Mouse (Mus musculus) forebrain, embryonic 16.5 days (tissue): ENCODE data around the gene Pcnp. TPM values are rescaled to one million over a fixed set of nuclear protein-coding genes. Genes with fewer than 3 reads are reported as not detected.

Experiments
- ATAC-seq: fragments of 200-750 bp; cut with Nextera tagmentation; 2 replicates; pipeline ENCODE4 v1.8.0; 2017; ENCODE audit warnings: mild to moderate bottlenecking, moderate library complexity
- H3K27ac ChIP-seq: fragments of 300-500 bp; sonication (generic); 2 replicates; pipeline ENCODE4 v1.5.1; 2014; ENCODE audit warnings: low read length, control low read depth
- H3K27me3 ChIP-seq: fragments of 300-500 bp; sonication (generic); replicated peaks from 2 replicates; pipeline ENCODE4 v1.6.1; 2014; ENCODE audit warnings: low read length; ENCODE audit not compliant: control insufficient read depth, insufficient read depth
- H3K36me3 ChIP-seq: fragments of 300-500 bp; sonication (generic); 2 replicates; pipeline ENCODE4 v1.6.1; 2014; ENCODE audit not compliant: control insufficient read depth, insufficient read depth
- H3K4me1 ChIP-seq: fragments of 300-500 bp; sonication (generic); replicated peaks from 2 replicates; pipeline ENCODE4 v1.6.1; 2014; ENCODE audit warnings: low read length; ENCODE audit not compliant: control insufficient read depth, insufficient read depth
- H3K4me2 ChIP-seq: fragments of 300-500 bp; sonication (generic); 2 replicates; pipeline ENCODE4 v1.6.1; 2014; ENCODE audit warnings: mild to moderate bottlenecking, low read length, control low read depth
- H3K4me3 ChIP-seq: fragments of 300-500 bp; sonication (generic); replicated peaks from 2 replicates; pipeline ENCODE4 v1.5.1; 2014; ENCODE audit warnings: mild to moderate bottlenecking, low read length, control low read depth
- H3K9ac ChIP-seq: fragments of 300-500 bp; sonication (generic); replicated peaks from 2 replicates; pipeline ENCODE4 v1.6.1; 2014; ENCODE audit warnings: low read depth, low read length, control low read depth
- H3K9me3 ChIP-seq: fragments of 300-500 bp; sonication (generic); 2 replicates; pipeline ENCODE4 v1.6.1; 2016; ENCODE audit warnings: low read length; ENCODE audit not compliant: control insufficient read depth
- WGBS: fragments of 180-500 bp; shearing (Covaris S2); extraction: QIAGEN DNeasy Blood & Tissue Kit; methylation state at CpG from one replicate; pipeline ENCODE4 v1.1.7; 2014; 5-methylcytosine and 5-hydroxymethylcytosine counted together
- polyA plus RNA-seq: library from polyadenylated mRNA; unstranded; fragments of >200 nt; fragmentation: Nextera tagmentation; extraction: Ambion mirVana; gene quantifications from 2 replicates; pipeline ENCODE4 v1.2.1, GENCODE M21; 2015

Gene Pcnp
- polyA plus RNA-seq, 1 experiment from 2014 or later = 230 TPM

DNA sequence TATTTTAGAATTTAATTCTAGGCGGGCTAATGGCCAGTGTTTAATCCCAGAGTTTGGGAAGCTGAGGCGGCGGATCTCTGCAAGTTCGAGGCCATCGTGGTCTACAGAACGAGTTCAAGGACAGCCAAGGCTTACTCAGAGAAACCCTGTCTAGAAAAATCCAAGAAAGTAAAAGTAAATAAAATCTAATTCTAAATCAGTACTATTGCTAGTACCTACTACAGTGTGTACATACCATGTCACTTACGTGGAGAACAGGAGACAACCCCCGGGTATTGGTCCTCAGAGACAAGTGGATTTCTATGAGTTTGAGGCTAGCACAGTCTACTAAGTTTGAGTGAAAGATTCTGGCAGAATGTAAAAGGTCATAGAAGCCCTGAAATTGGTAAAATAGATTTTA, 8.6 kb upstream of the Pcnp start:
- H3K36me3 ChIP-seq = peaks cover 4% of the 10 kb centered on the region
- WGBS = 30% methylated on average over 8 of the region's 8 CpGs
- peak; percentile 29 for ATAC-seq
- peak overlapping the region; percentile 97 for H3K4me3 ChIP-seq
- H3K4me2 ChIP-seq = peak overlapping the region; percentile 69
- no peaks in the 10 kb centered on the region for H3K9me3 ChIP-seq
- peak overlapping the region; percentile 91 for H3K27ac ChIP-seq
- peaks cover 15% of the 10 kb centered on the region for H3K4me1 ChIP-seq
- peak overlapping the region; percentile 92 for H3K9ac ChIP-seq
- H3K27me3 ChIP-seq = no peaks in the 10 kb centered on the region

GRCm38 (mm10) chr16:56037138-56038010, 7.8 kb upstream of the Pcnp start, which contains the start of gene Trmt10c:
Gene Trmt10c (minus strand): TSS chr16:56037819.
- H3K4me2 ChIP-seq = peak within 1 kb of the TSS; percentile 75
- H3K9ac ChIP-seq = peak within 1 kb of the TSS; percentile 92
- H3K9me3 ChIP-seq = no peaks in the 10 kb centered on the region
- H3K4me3 ChIP-seq = peak within 1 kb of the TSS; percentile 97
- WGBS = under 1% methylated on average over 63 of the region's 63 CpGs
- peak within 1 kb of the TSS; percentile 91 for H3K27ac ChIP-seq
- peaks cover 4% of the 10 kb centered on the region for H3K36me3 ChIP-seq
- no peaks in the 10 kb centered on the region for H3K27me3 ChIP-seq
- ATAC-seq = peak; percentile 99
- peaks cover 15% of the 10 kb centered on the region for H3K4me1 ChIP-seq

DNA sequence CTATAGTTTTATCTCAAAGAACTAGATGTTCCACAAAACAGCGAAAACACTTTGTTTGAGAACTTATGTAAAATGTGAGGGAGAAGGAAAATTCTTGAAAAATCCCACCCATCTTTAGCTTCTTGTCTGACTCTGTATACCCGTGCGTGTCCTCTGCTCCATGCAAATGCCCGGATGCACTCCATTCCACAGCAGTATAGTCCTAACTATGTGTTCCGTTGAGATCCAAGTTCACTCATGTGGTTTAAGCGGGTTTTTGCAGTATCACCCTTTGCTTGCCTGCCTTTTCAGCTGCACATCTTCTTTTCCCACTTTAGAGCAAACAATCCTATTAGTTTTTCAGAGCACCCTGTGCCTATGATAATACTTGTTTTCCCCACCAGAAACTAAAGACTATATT, 7.0 kb upstream of the Pcnp start:
- Histone ChIP-seq H3K27ac (no peak overlapping the region), H3K36me3 (peaks cover 4% of the 10 kb centered on the region), H3K9ac (no peak overlapping the region; the same call in 1 of the 2 replicates), H3K4me3 (peak overlapping the region; percentile 97), H3K4me1 (peaks cover 15% of the 10 kb centered on the region), H3K27me3 (no peaks in the 10 kb centered on the region), H3K9me3 (no peaks in the 10 kb centered on the region), H3K4me2 (peak overlapping the region; percentile 75)
- 66% methylated on average over 6 of the region's 6 CpGs for WGBS
- ATAC-seq = no peak

- 98% methylated on average over 6 of the region's 6 CpGs for WGBS
- H3K4me3 ChIP-seq = no peak overlapping the region
- H3K36me3 ChIP-seq = peaks cover 4% of the 10 kb centered on the region
- H3K4me2 ChIP-seq = no peak overlapping the region
- no peak for ATAC-seq
- H3K27me3 ChIP-seq = no peaks in the 10 kb centered on the region
- H3K9ac ChIP-seq = no peak overlapping the region
- no peaks in the 10 kb centered on the region for H3K9me3 ChIP-seq
- peaks cover 22% of the 10 kb centered on the region for H3K4me1 ChIP-seq
- no peak overlapping the region for H3K27ac ChIP-seq
Observed at GRCm38 (mm10) chr16:56034566-56034965, 5.0 kb upstream of the Pcnp start.

DNA sequence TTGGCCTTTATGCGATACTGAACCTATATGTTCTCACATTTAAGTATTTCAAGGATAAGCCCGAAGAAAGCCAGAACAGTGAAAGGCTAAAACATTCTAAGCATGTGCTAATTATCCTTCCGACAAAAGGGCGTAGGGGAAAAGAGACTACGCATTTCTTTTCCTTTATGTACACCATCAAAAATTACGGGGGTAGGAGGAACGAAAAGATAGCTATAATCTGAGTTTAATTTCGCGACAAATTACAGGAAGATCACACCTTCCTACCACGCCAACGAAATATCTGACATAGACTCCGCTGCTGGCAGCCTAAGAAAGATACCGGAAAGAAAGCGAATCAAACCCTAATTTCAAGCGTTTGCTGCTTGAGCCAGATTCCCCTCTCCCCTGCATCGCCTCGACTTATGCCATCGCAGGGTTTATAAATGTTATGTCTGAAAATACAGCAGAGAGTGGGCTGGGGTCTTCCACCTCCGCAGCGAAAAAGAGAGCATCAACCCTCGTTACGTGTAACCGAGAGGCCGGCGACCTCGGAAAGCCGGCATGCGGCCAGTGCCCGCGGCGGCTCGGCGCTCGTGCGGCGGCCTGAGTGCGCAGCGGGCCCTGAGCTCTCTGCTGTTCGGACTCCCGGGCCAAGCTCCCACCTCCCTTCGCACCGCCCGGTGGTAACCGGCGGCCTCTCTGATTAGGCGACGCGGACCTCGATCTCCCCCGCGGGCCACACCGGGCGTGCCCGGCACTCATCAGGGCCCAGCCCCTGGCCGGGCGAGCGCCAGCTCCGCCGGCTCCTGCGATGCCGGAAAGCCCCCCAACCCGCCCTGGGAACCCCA, 602 bp downstream of the Pcnp start:
- H3K27ac ChIP-seq = peak overlapping the region; percentile 93
- H3K9ac ChIP-seq = peak overlapping the region; percentile 99
- peaks cover 6% of the 10 kb centered on the region for H3K36me3 ChIP-seq
- H3K4me1 ChIP-seq = peaks cover 21% of the 10 kb centered on the region
- peak overlapping the region; percentile 48 for H3K4me2 ChIP-seq
- H3K27me3 ChIP-seq = no peaks in the 10 kb centered on the region
- no peaks in the 10 kb centered on the region for H3K9me3 ChIP-seq
- H3K4me3 ChIP-seq = peak overlapping the region; percentile 95
- peak; percentile 84 for ATAC-seq
- WGBS = under 1% methylated on average over 62 of the region's 62 CpGs

DNA sequence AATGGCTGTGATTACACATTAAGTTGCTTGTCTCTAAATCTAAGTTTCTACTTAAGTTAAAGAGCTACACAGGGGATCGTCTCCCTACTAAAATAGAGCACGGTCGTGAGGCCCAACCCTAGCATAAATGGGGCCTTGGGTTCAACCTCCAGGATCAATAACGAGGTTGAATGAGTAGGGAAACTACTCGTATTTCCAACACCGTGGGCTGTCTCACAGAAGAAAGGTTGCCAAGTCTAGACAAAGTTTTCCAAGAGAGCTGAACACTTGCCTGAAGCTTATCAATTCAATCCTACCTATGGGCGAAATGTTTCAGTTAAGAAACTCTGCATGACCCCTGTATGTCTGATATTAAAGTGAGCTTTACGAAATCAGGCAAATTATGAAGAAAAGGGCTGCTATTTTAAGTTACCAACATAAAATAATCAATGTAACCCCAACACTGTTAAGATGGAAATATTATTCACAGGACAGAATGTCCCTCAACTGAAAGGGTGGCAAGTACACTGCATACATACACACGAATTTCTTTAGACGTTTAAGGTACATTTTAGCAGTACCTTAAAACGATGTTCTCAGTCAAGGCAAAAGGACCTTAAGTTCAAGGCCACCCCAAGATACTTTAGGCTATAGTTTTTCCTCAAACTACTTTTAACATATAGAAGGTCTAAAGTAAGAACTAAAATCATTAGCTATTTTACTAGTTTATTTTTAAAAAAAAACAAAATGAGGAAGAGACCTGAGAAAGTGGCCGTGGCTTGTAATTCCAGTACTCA, 1.5 kb downstream of the Pcnp start:
- no peaks in the 10 kb centered on the region for H3K27me3 ChIP-seq
- peak overlapping the region; percentile 48 for H3K4me2 ChIP-seq
- H3K9ac ChIP-seq = peak overlapping the region; percentile 99
- 0 out of 2 replicates have a peak, but pooled peaks cover 4% of the 10 kb centered on the region for H3K36me3 ChIP-seq
- H3K27ac ChIP-seq = no peak overlapping the region
- peak overlapping the region; percentile 95 for H3K4me3 ChIP-seq
- no peaks in the 10 kb centered on the region for H3K9me3 ChIP-seq
- 34% methylated on average over 12 of the region's 12 CpGs for WGBS
- ATAC-seq = no peak
- H3K4me1 ChIP-seq = peaks cover 21% of the 10 kb centered on the region

GRCm38 (mm10) chr16:56019660-56020059, 9.9 kb downstream of the Pcnp start:
- ATAC-seq = no peak
- H3K9me3 ChIP-seq = no peaks in the 10 kb centered on the region
- peaks cover 31% of the 10 kb centered on the region for H3K36me3 ChIP-seq

DNA sequence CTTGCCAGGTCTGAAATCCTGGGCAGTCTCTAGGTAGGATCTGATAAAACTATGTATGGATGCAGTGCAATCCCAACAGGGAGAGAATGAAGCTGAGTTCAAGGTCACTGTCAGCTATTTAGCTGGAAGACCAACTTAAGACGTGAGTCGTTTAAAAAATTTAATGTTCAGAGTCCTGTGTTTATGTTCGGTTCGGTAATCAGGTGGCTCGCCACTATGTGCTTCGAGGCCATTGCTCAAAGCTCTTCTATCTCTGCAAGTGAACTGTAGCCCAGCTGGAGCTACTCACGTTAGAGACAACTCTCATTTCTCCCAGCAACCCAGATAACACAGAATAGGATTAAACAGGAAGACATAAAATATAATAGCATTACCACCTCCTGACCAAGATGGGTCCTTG, 15.5 kb downstream of the Pcnp start:
- Histone ChIP-seq H3K36me3 (peaks cover 20% of the 10 kb centered on the region), H3K27me3 (no peaks in the 10 kb centered on the region), H3K9ac (no peak overlapping the region), H3K4me2 (no peak overlapping the region), H3K27ac (no peak overlapping the region), H3K9me3 (no peaks in the 10 kb centered on the region), H3K4me1 (no peaks in the 10 kb centered on the region), H3K4me3 (no peak overlapping the region)
- WGBS = 91% methylated on average over 7 of the region's 7 CpGs
- ATAC-seq = no peak

More at GRCm38 (mm10) chr16:56019660-56020059, 9.9 kb downstream of the Pcnp start:
- Histone ChIP-seq H3K4me2 (no peak overlapping the region), H3K27ac (no peak overlapping the region), H3K27me3 (no peaks in the 10 kb centered on the region), H3K4me1 (no peaks in the 10 kb centered on the region), H3K9ac (no peak overlapping the region), H3K4me3 (no peak overlapping the region)
- 95% methylated on average over 7 of the region's 7 CpGs for WGBS
